Mouse (Mus musculus) hindbrain, embryonic 11.5 days (tissue): ENCODE data around the gene Nf1. TPM values are rescaled to one million over a fixed set of nuclear protein-coding genes. Genes with fewer than 3 reads are reported as not detected.

Experiments used
- ATAC-seq: fragments of 200-750 bp; cut with Nextera tagmentation; 2 replicates; pipeline ENCODE4 v1.8.0; 2017; ENCODE audit warnings: mild to moderate bottlenecking, moderate TSS enrichment, moderate library complexity; ENCODE audit not compliant: low FRiP score
- DNase-seq: peaks from one replicate; pipeline ENCODE4 v3.0.0-alpha.2; 2015; ENCODE audit warnings: low spot score
- H3K27ac ChIP-seq: fragments of 300-500 bp; sonication (generic); 2 replicates; pipeline ENCODE4 v1.5.1; 2014; ENCODE audit warnings: mild to moderate bottlenecking, low read depth, low read length
- H3K27me3 ChIP-seq: fragments of 300-500 bp; sonication (generic); 2 replicates; pipeline ENCODE4 v1.6.1; 2014; ENCODE audit warnings: mild to moderate bottlenecking, low read length, moderate library complexity, mixed read lengths; ENCODE audit not compliant: control insufficient read depth, insufficient read depth
- H3K36me3 ChIP-seq: fragments of 300-500 bp; sonication (generic); 2 replicates; pipeline ENCODE4 v1.6.1; 2014; ENCODE audit warnings: mild to moderate bottlenecking, low read length, moderate library complexity, mixed read lengths; ENCODE audit not compliant: control insufficient read depth, insufficient read depth
- H3K4me1 ChIP-seq: fragments of 300-500 bp; sonication (generic); replicated peaks from 2 replicates; pipeline ENCODE4 v1.6.1; 2014; ENCODE audit warnings: low read length, mixed read lengths; ENCODE audit not compliant: control insufficient read depth, insufficient read depth
- H3K4me2 ChIP-seq: fragments of 300-500 bp; sonication (generic); replicated peaks from 2 replicates; pipeline ENCODE4 v1.6.1; 2014; ENCODE audit warnings: mild to moderate bottlenecking, low read depth, low read length
- H3K4me3 ChIP-seq: fragments of 300-500 bp; sonication (generic); 2 replicates; pipeline ENCODE4 v1.5.1; 2014; ENCODE audit warnings: low read depth, low read length
- H3K9ac ChIP-seq: fragments of 300-500 bp; sonication (generic); 2 replicates; pipeline ENCODE4 v1.6.1; 2014; ENCODE audit warnings: low read depth, low read length
- H3K9me3 ChIP-seq: fragments of 300-500 bp; sonication (generic); 2 replicates; pipeline ENCODE4 v1.6.1; 2016; ENCODE audit warnings: low read length; ENCODE audit not compliant: control insufficient read depth
- WGBS: fragments of 180-500 bp; shearing (Covaris S2); extraction: QIAGEN DNeasy Blood & Tissue Kit; methylation state at CpG from one replicate; pipeline ENCODE4 v1.1.7; 2014; 5-methylcytosine and 5-hydroxymethylcytosine counted together
- polyA plus RNA-seq: library from polyadenylated mRNA; unstranded; fragments of >200 nt; fragmentation: Nextera tagmentation; extraction: Ambion mirVana; gene quantifications from 2 replicates; pipeline ENCODE4 v1.2.1, GENCODE M21; 2014

The Nf1 gene
- polyA plus RNA-seq, 1 experiment from 2014 or later, result 14.9 TPM

GRCm38 (mm10) chr11:79503845-79504244 is 164.4 kb downstream of the Nf1 start, which contains the start of gene Omg:
Gene Omg (minus strand): TSS chr11:79504084.
- 63% methylated on average over 8 of the region's 8 CpGs for WGBS
- Histone ChIP-seq H3K4me2 (no peak within 1 kb of the TSS), H3K4me3 (no peak within 1 kb of the TSS), H3K9ac (no peak within 1 kb of the TSS), H3K36me3 (no peaks in the 10 kb centered on the region), H3K4me1 (no peaks in the 10 kb centered on the region), H3K9me3 (no peaks in the 10 kb centered on the region), H3K27me3 (no peaks in the 10 kb centered on the region), H3K27ac (no peak within 1 kb of the TSS)
- ATAC-seq (no peak), DNase-seq (peak; percentile 7)

- H3K9me3 ChIP-seq, result no peaks in the 10 kb centered on the region
- H3K4me1 ChIP-seq, result no peaks in the 10 kb centered on the region
- H3K27me3 ChIP-seq, result no peaks in the 10 kb centered on the region
- no peak overlapping the region for H3K4me2 ChIP-seq
- WGBS, result 84% methylated on average over 7 of the region's 7 CpGs
- H3K9ac ChIP-seq, result no peak overlapping the region
- DNase-seq (no peak), ATAC-seq (no peak)
- H3K27ac ChIP-seq, result no peak overlapping the region
- no peaks in the 10 kb centered on the region for H3K36me3 ChIP-seq
- H3K4me3 ChIP-seq, result no peak overlapping the region
Measured at GRCm38 (mm10) chr11:79504506-79504905, 165.0 kb downstream of the Nf1 start.

GRCm38 (mm10) chr11:79511970-79512369 is 172.5 kb downstream of the Nf1 start:
- Histone ChIP-seq H3K27ac (no peak overlapping the region), H3K4me2 (no peak overlapping the region), H3K9me3 (no peaks in the 10 kb centered on the region), H3K36me3 (no peaks in the 10 kb centered on the region), H3K27me3 (no peaks in the 10 kb centered on the region), H3K9ac (no peak overlapping the region), H3K4me1 (no peaks in the 10 kb centered on the region), H3K4me3 (no peak overlapping the region)
- no peak for ATAC-seq
- DNase-seq, result no peak
- WGBS, result 89% methylated on average over 3 of the region's 3 CpGs

GRCm38 (mm10) chr11:79515331-79515730 is 175.8 kb downstream of the Nf1 start:
- no peak overlapping the region for H3K4me3 ChIP-seq
- H3K9me3 ChIP-seq, result no peaks in the 10 kb centered on the region
- H3K4me1 ChIP-seq, result no peaks in the 10 kb centered on the region
- DNase-seq (no peak), ATAC-seq (no peak)
- no peak overlapping the region for H3K4me2 ChIP-seq
- H3K9ac ChIP-seq, result no peak overlapping the region
- 77% methylated on average over 6 of the region's 6 CpGs for whole genome bisulfite sequencing
- no peak overlapping the region for H3K27ac ChIP-seq
- no peaks in the 10 kb centered on the region for H3K27me3 ChIP-seq
- H3K36me3 ChIP-seq, result no peaks in the 10 kb centered on the region

GRCm38 (mm10) chr11:79515798-79516197 is 176.3 kb downstream of the Nf1 start:
- DNase-seq (no peak), ATAC-seq (no peak)
- Histone ChIP-seq H3K27me3 (no peaks in the 10 kb centered on the region), H3K4me3 (no peak overlapping the region), H3K9ac (no peak overlapping the region), H3K27ac (no peak overlapping the region), H3K4me1 (no peaks in the 10 kb centered on the region), H3K9me3 (no peaks in the 10 kb centered on the region), H3K4me2 (no peak overlapping the region), H3K36me3 (no peaks in the 10 kb centered on the region)
- WGBS, result 95% methylated on average over 2 of the region's 2 CpGs

GRCm38 (mm10) chr11:79519299-79519698 is 179.8 kb downstream of the Nf1 start:
- Histone ChIP-seq H3K9ac (no peak overlapping the region), H3K9me3 (no peaks in the 10 kb centered on the region), H3K4me1 (no peaks in the 10 kb centered on the region), H3K4me2 (no peak overlapping the region), H3K4me3 (no peak overlapping the region), H3K36me3 (no peaks in the 10 kb centered on the region), H3K27me3 (no peaks in the 10 kb centered on the region), H3K27ac (no peak overlapping the region)
- 90% methylated on average over 6 of the region's 6 CpGs for WGBS
- DNase-seq (no peak), ATAC-seq (no peak)

- DNase-seq, result no peak
- no peak overlapping the region for H3K27ac ChIP-seq
- 71% methylated on average over 1 of the region's 1 CpGs for WGBS
- H3K27me3 ChIP-seq, result no peaks in the 10 kb centered on the region
- H3K36me3 ChIP-seq, result no peaks in the 10 kb centered on the region
- no peak overlapping the region for H3K4me2 ChIP-seq
- ATAC-seq, result no peak
- no peak overlapping the region for H3K9ac ChIP-seq
- H3K4me1 ChIP-seq, result no peaks in the 10 kb centered on the region
- H3K9me3 ChIP-seq, result no peaks in the 10 kb centered on the region
- H3K4me3 ChIP-seq, result no peak overlapping the region
Measured at GRCm38 (mm10) chr11:79519878-79520291, 180.4 kb downstream of the Nf1 start.

GRCm38 (mm10) chr11:79520772-79521171 is 181.3 kb downstream of the Nf1 start:
- DNase-seq (no peak), ATAC-seq (no peak)
- Histone ChIP-seq H3K4me3 (no peak overlapping the region), H3K27ac (no peak overlapping the region), H3K36me3 (no peaks in the 10 kb centered on the region), H3K4me1 (no peaks in the 10 kb centered on the region), H3K9me3 (no peaks in the 10 kb centered on the region), H3K4me2 (no peak overlapping the region), H3K27me3 (no peaks in the 10 kb centered on the region), H3K9ac (no peak overlapping the region)

- H3K27ac ChIP-seq, result no peak overlapping the region
- ATAC-seq, result no peak
- no peaks in the 10 kb centered on the region for H3K27me3 ChIP-seq
- H3K4me1 ChIP-seq, result no peaks in the 10 kb centered on the region
- no peaks in the 10 kb centered on the region for H3K9me3 ChIP-seq
- no peaks in the 10 kb centered on the region for H3K36me3 ChIP-seq
- DNase-seq, result no peak
- no peak overlapping the region for H3K4me2 ChIP-seq
- H3K4me3 ChIP-seq, result no peak overlapping the region
- H3K9ac ChIP-seq, result no peak overlapping the region
Measured at GRCm38 (mm10) chr11:79521930-79522329, 182.4 kb downstream of the Nf1 start.
